Mouse (Mus musculus) bone marrow macrophage, adult 2 months (primary cell): ENCODE measurements around the gene Gm2001.
"Not testable (repeated sequence)": the region's sequence is repeated elsewhere in the genome, so short reads cannot be mapped to it uniquely, and the experiment has no call there.

Experiments
- CTCF ChIP-seq: IDR thresholded peaks from 2 replicates; pipeline ENCODE4 v1.5.1; 2012; ENCODE audit warnings: low read depth, mild to moderate bottlenecking, low read length, moderate library complexity
- POLR2A ChIP-seq: IDR thresholded peaks from 2 replicates; pipeline ENCODE4 v1.6.1; 2012; ENCODE audit warnings: mild to moderate bottlenecking, low read depth, low read length, borderline replicate concordance

DNA sequence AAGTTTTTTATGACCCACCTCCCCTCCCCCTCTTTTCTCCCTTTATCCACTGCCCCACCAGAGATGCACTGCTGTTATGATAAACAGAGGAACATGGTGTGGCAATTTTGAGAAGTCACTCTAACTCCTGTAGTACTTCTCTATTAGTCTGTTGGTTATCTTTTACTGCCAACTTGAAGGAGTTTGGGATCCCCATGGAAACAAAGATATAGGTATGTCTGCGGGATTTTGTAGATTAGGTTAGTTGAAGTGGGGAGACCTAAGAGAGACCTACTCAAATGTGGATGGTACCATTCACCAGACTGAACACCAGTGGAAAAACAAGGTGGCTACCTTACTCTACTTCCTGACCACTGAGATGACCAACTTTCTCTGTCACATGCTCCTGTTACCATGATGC lies 13.9 kb upstream of the Gm2001 start:
- not testable (repeated sequence) for TF ChIP-seq POLR2A, CTCF
